Mouse (Mus musculus) limb, embryonic 15.5 days (tissue): Measurements from ENCODE around the gene Lin7a. TPM values are rescaled to one million over a fixed set of nuclear protein-coding genes. Genes with fewer than 3 reads are reported as not detected.

Source experiments
- ATAC-seq: fragments of 200-750 bp; cut with Nextera tagmentation; 2 replicates; pipeline ENCODE4 v1.8.0; 2017; ENCODE audit warnings: low read depth, moderate TSS enrichment; ENCODE audit not compliant: insufficient number of reproducible peaks, low FRiP score, low TSS enrichment
- H3K27ac ChIP-seq: fragments of 300-500 bp; sonication (generic); 2 replicates; pipeline ENCODE4 v1.5.1; 2015; ENCODE audit warnings: moderate library complexity, mild to moderate bottlenecking, inconsistent platforms
- H3K27me3 ChIP-seq: fragments of 300-500 bp; sonication (generic); 2 replicates; pipeline ENCODE4 v1.6.1; 2015; ENCODE audit warnings: inconsistent platforms
- H3K36me3 ChIP-seq: fragments of 300-500 bp; sonication (generic); 2 replicates; pipeline ENCODE4 v1.6.1; 2015; ENCODE audit warnings: inconsistent platforms
- H3K4me1 ChIP-seq: fragments of 300-500 bp; sonication (generic); 2 replicates; pipeline ENCODE4 v1.6.1; 2015; ENCODE audit warnings: inconsistent platforms
- H3K4me2 ChIP-seq: fragments of 300-500 bp; sonication (generic); 2 replicates; pipeline ENCODE4 v1.6.1; 2015; ENCODE audit warnings: mild to moderate bottlenecking, inconsistent platforms
- H3K4me3 ChIP-seq: fragments of 300-500 bp; sonication (generic); 2 replicates; pipeline ENCODE4 v1.5.1; 2015; ENCODE audit warnings: mild to moderate bottlenecking, inconsistent platforms
- H3K9ac ChIP-seq: fragments of 300-500 bp; sonication (generic); 2 replicates; pipeline ENCODE4 v1.6.1; 2015; ENCODE audit warnings: inconsistent platforms
- H3K9me3 ChIP-seq: fragments of 300-500 bp; sonication (generic); 2 replicates; pipeline ENCODE4 v1.6.1; 2016; ENCODE audit warnings: inconsistent platforms
- WGBS: fragments of 180-500 bp; shearing (Covaris S2); methylation state at CpG from one replicate; pipeline ENCODE4 v1.1.7; 2015; 5-methylcytosine and 5-hydroxymethylcytosine counted together
- polyA plus RNA-seq: library from polyadenylated mRNA; unstranded; fragments of >200 nt; fragmentation: Nextera tagmentation; extraction: Ambion mirVana; gene quantifications from 2 replicates; pipeline ENCODE4 v1.2.1, GENCODE M21; 2015

The Lin7a gene
- polyA plus RNA-seq, 1 experiment from 2014 or later: 4.5 TPM

DNA sequence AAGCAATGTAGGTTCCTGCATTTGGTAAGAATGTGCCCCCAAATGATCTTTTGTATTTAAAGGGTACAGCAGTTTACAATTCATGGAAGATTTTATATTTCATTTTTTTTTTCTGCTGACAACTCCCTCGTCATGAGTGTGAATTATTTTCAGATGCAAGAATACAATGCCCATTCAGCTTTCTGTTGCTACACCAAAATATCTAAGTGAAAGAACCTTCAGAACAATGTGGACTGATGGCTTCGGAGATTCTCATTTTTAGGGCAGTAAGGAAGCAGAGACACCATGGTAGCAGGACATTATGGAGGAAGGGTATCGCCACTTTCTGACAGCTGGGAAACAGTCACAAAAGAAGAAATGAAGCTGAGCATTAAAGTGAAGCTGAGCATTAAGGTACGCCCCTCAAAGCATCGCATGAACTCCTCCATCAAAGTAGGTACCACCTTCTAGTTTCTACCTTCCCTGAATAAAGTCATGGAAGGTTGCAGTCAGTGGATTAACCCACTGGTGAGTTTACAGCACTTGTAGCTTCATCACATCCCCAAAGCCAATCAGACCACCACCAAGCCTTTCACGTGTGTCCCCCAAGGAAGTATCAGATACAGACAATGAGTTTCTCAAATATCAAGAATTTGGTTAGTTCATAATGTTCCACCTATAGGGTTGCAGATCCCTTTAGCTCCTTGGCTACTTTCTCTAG is 16.0 kb upstream of the Lin7a start:
- H3K27me3 ChIP-seq: no peaks in the 10 kb centered on the region
- H3K9ac ChIP-seq: no peak overlapping the region
- no peaks in the 10 kb centered on the region for H3K9me3 ChIP-seq
- no peak for ATAC-seq
- no peak overlapping the region for H3K4me2 ChIP-seq
- no peaks in the 10 kb centered on the region for H3K36me3 ChIP-seq
- no peaks in the 10 kb centered on the region for H3K4me1 ChIP-seq
- H3K4me3 ChIP-seq: no peak overlapping the region
- no peak overlapping the region for H3K27ac ChIP-seq
- WGBS: 90% methylated on average over 6 of the region's 6 CpGs

- no peaks in the 10 kb centered on the region for H3K27me3 ChIP-seq
- H3K4me2 ChIP-seq: no peak overlapping the region
- ATAC-seq: no peak
- H3K9me3 ChIP-seq: no peaks in the 10 kb centered on the region
- H3K36me3 ChIP-seq: no peaks in the 10 kb centered on the region
- WGBS: 67% methylated on average over 5 of the region's 5 CpGs
- H3K9ac ChIP-seq: no peak overlapping the region
- no peak overlapping the region for H3K4me3 ChIP-seq
- H3K4me1 ChIP-seq: no peaks in the 10 kb centered on the region
- H3K27ac ChIP-seq: no peak overlapping the region
Observed at GRCm38 (mm10) chr10:107256451-107256960, 15.0 kb upstream of the Lin7a start.

DNA sequence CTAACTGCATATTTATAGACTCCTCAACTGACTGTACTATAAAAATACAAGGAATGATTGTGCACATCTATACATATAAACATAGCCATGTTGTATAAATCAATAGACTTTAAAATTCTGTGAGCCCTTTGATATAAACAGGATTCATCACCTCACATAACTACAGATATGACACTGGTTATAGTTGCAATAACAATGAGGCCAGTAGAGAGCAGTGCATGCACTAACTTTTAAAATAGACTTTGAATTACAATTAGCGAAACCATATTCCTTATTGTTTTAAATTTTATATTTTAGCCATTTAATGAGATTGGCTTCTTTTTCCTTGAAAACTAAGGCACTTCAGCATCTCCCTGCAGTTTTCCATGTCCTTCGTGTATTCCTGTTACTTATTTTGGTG is 11.1 kb upstream of the Lin7a start:
- H3K4me1 ChIP-seq: no peaks in the 10 kb centered on the region
- no peaks in the 10 kb centered on the region for H3K27me3 ChIP-seq
- WGBS: 86% methylated on average over 2 of the region's 2 CpGs
- H3K4me2 ChIP-seq: no peak overlapping the region
- no peaks in the 10 kb centered on the region for H3K36me3 ChIP-seq
- ATAC-seq: no peak
- H3K9ac ChIP-seq: no peak overlapping the region
- no peak overlapping the region for H3K27ac ChIP-seq
- H3K9me3 ChIP-seq: no peaks in the 10 kb centered on the region
- no peak overlapping the region for H3K4me3 ChIP-seq

DNA sequence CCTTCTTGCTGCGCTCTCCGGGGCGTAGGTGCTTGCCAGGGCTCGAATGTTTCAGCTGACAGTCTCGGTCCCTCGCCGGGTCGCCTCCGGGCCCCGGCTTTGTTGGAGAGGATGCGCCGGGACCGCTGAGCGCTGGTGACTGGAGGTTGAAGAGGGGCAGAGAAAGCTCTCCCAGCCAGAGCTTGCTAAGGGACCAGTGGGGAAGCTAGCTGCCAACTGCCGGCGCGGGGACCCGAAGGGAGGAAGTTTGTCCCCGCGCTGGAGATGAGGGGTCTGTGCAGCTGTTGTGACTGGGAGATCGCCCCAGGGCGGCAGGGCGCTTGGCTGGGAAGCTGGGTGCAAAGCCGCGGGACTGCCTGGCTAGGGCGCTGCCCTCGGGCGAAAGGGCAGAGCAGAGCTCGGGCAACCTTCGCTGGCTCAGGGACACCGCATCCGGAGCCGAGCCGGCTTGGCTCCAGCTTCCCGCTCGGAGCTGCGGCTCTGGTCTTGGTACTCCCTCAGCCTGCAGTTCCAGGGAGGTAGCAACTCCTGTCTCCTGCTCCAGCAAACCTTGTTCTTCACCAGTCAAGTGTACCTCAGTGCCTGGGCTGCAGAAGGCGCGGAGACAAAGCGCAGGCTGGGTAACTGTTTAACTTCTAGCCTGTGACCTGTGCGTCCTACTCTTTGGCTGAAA is 781 bp downstream of the Lin7a start:
- no peaks in the 10 kb centered on the region for H3K36me3 ChIP-seq
- H3K4me3 ChIP-seq: peak overlapping the region; percentile 58
- peaks cover 13% of the 10 kb centered on the region; the same call in 1 of the 2 replicates for H3K4me1 ChIP-seq
- peak overlapping the region; percentile 44 for H3K9ac ChIP-seq
- H3K27ac ChIP-seq: 0 out of 2 replicates have a peak overlapping the region, but pooled peaks have one; percentile 3
- H3K27me3 ChIP-seq: peaks cover 36% of the 10 kb centered on the region
- peak overlapping the region; percentile 97 for H3K4me2 ChIP-seq
- peak; percentile 52; the same call in 1 of the 2 replicates for ATAC-seq
- no peaks in the 10 kb centered on the region for H3K9me3 ChIP-seq
- WGBS: under 1% methylated on average over 40 of the region's 41 CpGs

GRCm38 (mm10) chr10:107272804-107273145 is 1.3 kb downstream of the Lin7a start:
- Histone ChIP-seq H3K27me3 (peaks cover 36% of the 10 kb centered on the region), H3K4me3 (peak overlapping the region; percentile 58), H3K9ac (0 out of 2 replicates have a peak overlapping the region, but pooled peaks have one; percentile 44), H3K9me3 (no peaks in the 10 kb centered on the region), H3K4me1 (peaks cover 13% of the 10 kb centered on the region; the same call in 1 of the 2 replicates), H3K4me2 (peak overlapping the region; percentile 97), H3K27ac (no peak overlapping the region), H3K36me3 (no peaks in the 10 kb centered on the region)
- no peak for ATAC-seq
- WGBS: 7% methylated on average over 11 of the region's 11 CpGs

GRCm38 (mm10) chr10:107273848-107274247 is 2.4 kb downstream of the Lin7a start:
- no peaks in the 10 kb centered on the region for H3K9me3 ChIP-seq
- no peak overlapping the region for H3K4me3 ChIP-seq
- H3K4me2 ChIP-seq: no peak overlapping the region
- H3K27ac ChIP-seq: no peak overlapping the region
- H3K9ac ChIP-seq: no peak overlapping the region
- 41% methylated on average over 6 of the region's 6 CpGs for WGBS
- peaks cover 36% of the 10 kb centered on the region for H3K27me3 ChIP-seq
- H3K36me3 ChIP-seq: no peaks in the 10 kb centered on the region
- peaks cover 13% of the 10 kb centered on the region; the same call in 1 of the 2 replicates for H3K4me1 ChIP-seq
- ATAC-seq: no peak

DNA sequence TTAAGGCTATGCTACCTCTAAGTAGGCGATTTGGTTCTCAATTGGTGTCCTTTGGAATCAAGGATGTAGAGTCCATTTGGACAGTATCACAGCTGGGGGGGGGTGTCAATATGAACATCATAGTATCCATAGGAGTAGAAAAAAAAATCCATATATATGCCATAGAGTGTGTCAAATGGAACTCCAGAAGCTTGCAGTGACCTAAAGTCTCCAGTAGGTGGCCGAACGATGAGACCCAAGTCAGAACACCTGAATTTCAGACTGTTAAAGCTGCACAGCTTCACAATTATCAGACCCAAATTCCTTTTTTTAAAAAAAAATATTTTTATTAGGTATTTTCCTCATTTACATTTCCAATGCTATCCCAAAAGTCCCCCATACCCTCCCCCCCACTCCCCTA is 3.3 kb downstream of the Lin7a start:
- H3K27me3 ChIP-seq: peaks cover 36% of the 10 kb centered on the region
- no peaks in the 10 kb centered on the region for H3K36me3 ChIP-seq
- H3K9me3 ChIP-seq: no peaks in the 10 kb centered on the region
- no peak overlapping the region for H3K4me3 ChIP-seq
- WGBS: 49% methylated on average over 3 of the region's 3 CpGs
- peaks cover 13% of the 10 kb centered on the region; the same call in 1 of the 2 replicates for H3K4me1 ChIP-seq
- H3K27ac ChIP-seq: no peak overlapping the region
- no peak overlapping the region for H3K4me2 ChIP-seq
- no peak for ATAC-seq
- H3K9ac ChIP-seq: no peak overlapping the region

- 89% methylated on average over 2 of the region's 2 CpGs for WGBS
- no peak overlapping the region for H3K27ac ChIP-seq
- ATAC-seq: no peak
Observed at GRCm38 (mm10) chr10:107276647-107277046, 5.2 kb downstream of the Lin7a start.

DNA sequence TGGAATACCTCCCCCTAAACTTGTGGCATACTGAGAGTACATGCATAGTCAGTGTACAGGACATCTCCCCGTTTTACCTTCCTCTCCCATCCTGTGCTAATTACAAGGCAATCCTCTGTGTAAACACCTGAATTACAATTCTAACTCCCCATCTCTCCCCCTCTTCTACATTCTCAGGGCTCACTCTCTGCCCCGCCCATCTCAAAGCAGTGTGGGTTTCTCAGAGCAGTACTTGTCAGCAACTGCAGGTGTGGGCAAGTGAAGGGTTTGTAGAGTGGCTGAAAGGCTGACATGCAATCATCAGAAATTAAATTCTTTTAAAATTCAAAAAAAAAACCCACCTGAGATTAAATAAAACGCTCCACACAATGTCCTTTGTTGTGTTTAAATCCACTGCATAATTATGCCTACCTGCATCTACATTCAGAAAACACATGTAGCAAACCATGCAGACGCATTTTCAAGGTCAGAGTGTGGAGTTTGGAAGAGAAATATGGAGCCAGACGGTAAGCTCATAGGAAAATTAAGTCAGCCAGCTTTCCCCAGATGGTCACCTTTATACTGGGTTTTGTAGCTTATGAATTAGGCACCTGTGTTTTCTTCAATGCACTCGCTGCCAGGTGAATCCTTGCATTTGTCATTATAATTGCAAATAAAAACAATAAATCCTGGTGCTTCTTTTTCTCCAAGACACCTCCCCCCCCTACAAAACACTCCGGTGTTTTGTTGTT is 22.6 kb downstream of the Lin7a start:
- ATAC-seq: no peak
- WGBS: 56% methylated on average over 7 of the region's 7 CpGs

More at GRCm38 (mm10) chr10:107276647-107277046, 5.2 kb downstream of the Lin7a start:
- H3K4me3 ChIP-seq: no peak overlapping the region
- no peaks in the 10 kb centered on the region for H3K36me3 ChIP-seq
- H3K9me3 ChIP-seq: no peaks in the 10 kb centered on the region
- H3K9ac ChIP-seq: no peak overlapping the region
- no peak overlapping the region for H3K4me2 ChIP-seq
- peaks cover 8% of the 10 kb centered on the region; the same call in 1 of the 2 replicates for H3K4me1 ChIP-seq
- H3K27me3 ChIP-seq: peaks cover 24% of the 10 kb centered on the region

GRCm38 (mm10) chr10:107300587-107301248 is 29.2 kb downstream of the Lin7a start:
- Histone ChIP-seq H3K27me3 (no peaks in the 10 kb centered on the region), H3K9me3 (no peaks in the 10 kb centered on the region), H3K9ac (no peak overlapping the region), H3K27ac (no peak overlapping the region), H3K4me1 (no peaks in the 10 kb centered on the region), H3K36me3 (no peaks in the 10 kb centered on the region), H3K4me2 (no peak overlapping the region), H3K4me3 (no peak overlapping the region)
- no peak for ATAC-seq
- 78% methylated on average over 2 of the region's 2 CpGs for WGBS

More for the DNA sequence above, 22.6 kb downstream of the Lin7a start:
- no peak overlapping the region for H3K4me2 ChIP-seq
- H3K4me3 ChIP-seq: no peak overlapping the region
- H3K4me1 ChIP-seq: no peaks in the 10 kb centered on the region
- H3K27ac ChIP-seq: no peak overlapping the region
- H3K36me3 ChIP-seq: no peaks in the 10 kb centered on the region
- no peaks in the 10 kb centered on the region for H3K9me3 ChIP-seq
- H3K9ac ChIP-seq: no peak overlapping the region
- H3K27me3 ChIP-seq: no peaks in the 10 kb centered on the region

DNA sequence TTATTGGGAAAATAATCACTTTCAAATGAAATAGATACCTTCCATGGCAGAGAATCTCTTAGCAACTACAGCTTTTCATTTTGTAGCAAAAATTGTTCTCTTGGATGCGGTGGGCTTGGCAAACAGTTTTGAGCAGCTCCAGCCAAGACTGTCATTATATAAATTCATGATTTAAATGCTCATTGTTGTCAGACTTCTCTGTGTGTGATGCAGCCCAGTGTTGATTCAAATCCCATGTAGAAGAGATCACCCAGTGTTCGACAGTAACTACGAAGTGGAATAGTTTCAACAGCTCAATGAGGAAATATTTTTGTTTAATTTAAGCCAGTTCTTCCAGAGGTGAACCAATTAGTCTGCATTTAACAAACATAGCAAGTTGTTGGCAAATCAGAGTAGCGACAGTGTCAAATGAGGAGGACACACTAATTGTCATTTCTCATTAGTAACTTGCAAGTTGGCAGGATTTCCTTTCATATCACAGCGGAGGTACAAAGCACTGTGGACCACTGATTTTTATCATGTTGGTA is 39.5 kb downstream of the Lin7a start:
- H3K4me2 ChIP-seq: no peak overlapping the region
- H3K4me1 ChIP-seq: no peaks in the 10 kb centered on the region
- no peaks in the 10 kb centered on the region for H3K9me3 ChIP-seq
- H3K9ac ChIP-seq: no peak overlapping the region
- no peak for ATAC-seq
- 87% methylated on average over 5 of the region's 5 CpGs for WGBS
- H3K27me3 ChIP-seq: no peaks in the 10 kb centered on the region
- no peak overlapping the region for H3K27ac ChIP-seq
- no peak overlapping the region for H3K4me3 ChIP-seq
- no peaks in the 10 kb centered on the region for H3K36me3 ChIP-seq
